Mouse (Mus musculus) macrophage (primary cell): ENCODE measurements around the gene Zbtb21. TPM values are rescaled to one million over a fixed set of nuclear protein-coding genes. Genes with fewer than 3 reads are reported as not detected.
A peak's percentile ranks its signal among the peaks of the same experiment; 100 is the strongest.
"Not testable (repeated sequence)": the region's sequence is repeated elsewhere in the genome, so short reads cannot be mapped to it uniquely, and the experiment has no call there.

Experiments
- H3K27ac ChIP-seq: fragments of 350-480 bp; formaldehyde crosslinking; 2 replicates; pipeline ENCODE4 v1.9.0; 2021
- H3K36me3 ChIP-seq: fragments of 350-480 bp; formaldehyde crosslinking; 2 replicates; pipeline ENCODE4 v1.9.0; 2021; ENCODE audit errors: inconsistent target
- H3K4me3 ChIP-seq: fragments of 350-480 bp; formaldehyde crosslinking; 2 replicates; pipeline ENCODE4 v1.9.0; 2021; ENCODE audit errors: inconsistent target
- H3K79me2 ChIP-seq: fragments of 350-480 bp; formaldehyde crosslinking; 2 replicates; pipeline ENCODE4 v1.9.0; 2021; ENCODE audit errors: inconsistent target
- WGBS: methylation state at CpG from one replicate; pipeline ENCODE4 v1.1.7; 2026; ENCODE audit warnings: inconsistent platforms; ENCODE audit not compliant: missing documents; 5-methylcytosine and 5-hydroxymethylcytosine counted together
- polyA plus RNA-seq: library from polyadenylated mRNA; stranded (reverse); fragments of 250-400 nt; gene quantifications from 3 replicates; pipeline ENCODE4 v1.2.4, GENCODE M21; 2018; ENCODE audit warnings: inconsistent platforms

Zbtb21 gene
- polyA plus RNA-seq, 1 experiment from 2014 or later = 27.0 TPM

GRCm38 (mm10) chr16:97958401-97958973, 3.9 kb downstream of the Zbtb21 start:
- Histone ChIP-seq H3K4me3 (no peak overlapping the region), H3K27ac (no peak overlapping the region), H3K36me3 (peaks cover 13% of the 10 kb centered on the region; the same call in 1 of the 2 replicates), H3K79me2 (peaks cover 74% of the 10 kb centered on the region)

GRCm38 (mm10) chr16:97957626-97958025, 4.8 kb downstream of the Zbtb21 start:
- no peak overlapping the region for H3K4me3 ChIP-seq
- H3K27ac ChIP-seq = no peak overlapping the region
- H3K36me3 ChIP-seq = peaks cover 17% of the 10 kb centered on the region
- H3K79me2 ChIP-seq = peaks cover 82% of the 10 kb centered on the region

- H3K27ac ChIP-seq = no peak overlapping the region
- peaks cover 34% of the 10 kb centered on the region for H3K36me3 ChIP-seq
- H3K79me2 ChIP-seq = peaks cover 82% of the 10 kb centered on the region
- WGBS = 92% methylated on average over 2 of the region's 2 CpGs
- H3K4me3 ChIP-seq = no peak overlapping the region
Measured at GRCm38 (mm10) chr16:97956011-97956410, 6.4 kb downstream of the Zbtb21 start.

GRCm38 (mm10) chr16:97953300-97953699, 9.1 kb downstream of the Zbtb21 start:
- H3K79me2 ChIP-seq = peaks cover 55% of the 10 kb centered on the region
- H3K27ac ChIP-seq = peak overlapping the region; percentile 72
- WGBS = 93% methylated on average over 2 of the region's 2 CpGs
- peaks cover 50% of the 10 kb centered on the region for H3K36me3 ChIP-seq
- H3K4me3 ChIP-seq = no peak overlapping the region

- Histone ChIP-seq H3K79me2 (peaks cover 50% of the 10 kb centered on the region), H3K4me3 (no peak overlapping the region), H3K27ac (no peak overlapping the region), H3K36me3 (peaks cover 50% of the 10 kb centered on the region)
- WGBS = 97% methylated on average over 9 of the region's 9 CpGs
Measured at GRCm38 (mm10) chr16:97952801-97953200, 9.6 kb downstream of the Zbtb21 start.

GRCm38 (mm10) chr16:97952371-97952770, 10.1 kb downstream of the Zbtb21 start:
- WGBS = 98% methylated on average over 4 of the region's 4 CpGs
- H3K79me2 ChIP-seq = peaks cover 46% of the 10 kb centered on the region
- H3K4me3 ChIP-seq = no peak overlapping the region
- no peak overlapping the region for H3K27ac ChIP-seq
- peaks cover 50% of the 10 kb centered on the region for H3K36me3 ChIP-seq

- peaks cover 37% of the 10 kb centered on the region for H3K36me3 ChIP-seq
- no peak overlapping the region for H3K4me3 ChIP-seq
- 93% methylated on average over 8 of the region's 8 CpGs for WGBS
- H3K27ac ChIP-seq = no peak overlapping the region
- peaks cover 23% of the 10 kb centered on the region for H3K79me2 ChIP-seq
Measured at GRCm38 (mm10) chr16:97950061-97950460, 12.4 kb downstream of the Zbtb21 start.

- H3K36me3 ChIP-seq = peaks cover 37% of the 10 kb centered on the region
- H3K79me2 ChIP-seq = peaks cover 19% of the 10 kb centered on the region
- no peak overlapping the region for H3K27ac ChIP-seq
- no peak overlapping the region for H3K4me3 ChIP-seq
- 94% methylated on average over 4 of the region's 4 CpGs for WGBS
Measured at GRCm38 (mm10) chr16:97948836-97949235, 13.6 kb downstream of the Zbtb21 start.

GRCm38 (mm10) chr16:97946993-97947392, 15.4 kb downstream of the Zbtb21 start:
- not testable (repeated sequence) for H3K4me3 ChIP-seq, H3K79me2 ChIP-seq, H3K27ac ChIP-seq
- WGBS = 0% methylated on average over 1 of the region's 2 CpGs
- peaks cover 27% of the 10 kb centered on the region for H3K36me3 ChIP-seq

GRCm38 (mm10) chr16:97941844-97942243, 20.6 kb downstream of the Zbtb21 start:
- Histone ChIP-seq H3K36me3 (no peaks in the 10 kb centered on the region), H3K27ac (no peak overlapping the region), H3K4me3 (no peak overlapping the region), H3K79me2 (no peaks in the 10 kb centered on the region)

- no peaks in the 10 kb centered on the region for H3K36me3 ChIP-seq
- no peak overlapping the region for H3K4me3 ChIP-seq
- H3K79me2 ChIP-seq = no peaks in the 10 kb centered on the region
- H3K27ac ChIP-seq = no peak overlapping the region
- 91% methylated on average over 3 of the region's 3 CpGs for WGBS
Measured at GRCm38 (mm10) chr16:97940471-97940973, 21.9 kb downstream of the Zbtb21 start.

- Histone ChIP-seq H3K36me3 (no peaks in the 10 kb centered on the region), H3K79me2 (no peaks in the 10 kb centered on the region), H3K4me3 (no peak overlapping the region), H3K27ac (no peak overlapping the region)
- whole genome bisulfite sequencing = 89% methylated on average over 3 of the region's 3 CpGs
Measured at GRCm38 (mm10) chr16:97935815-97936214, 26.6 kb downstream of the Zbtb21 start.

GRCm38 (mm10) chr16:97930231-97930630, 32.2 kb downstream of the Zbtb21 start:
- no peaks in the 10 kb centered on the region for H3K36me3 ChIP-seq
- no peak overlapping the region for H3K4me3 ChIP-seq
- H3K27ac ChIP-seq = no peak overlapping the region
- H3K79me2 ChIP-seq = no peaks in the 10 kb centered on the region

GRCm38 (mm10) chr16:97929520-97929919, 32.9 kb downstream of the Zbtb21 start:
- H3K36me3 ChIP-seq = no peaks in the 10 kb centered on the region
- no peak overlapping the region for H3K4me3 ChIP-seq
- no peak overlapping the region for H3K27ac ChIP-seq
- H3K79me2 ChIP-seq = no peaks in the 10 kb centered on the region
- WGBS = 88% methylated on average over 1 of the region's 1 CpGs

- Histone ChIP-seq H3K36me3 (no peaks in the 10 kb centered on the region), H3K27ac (no peak overlapping the region), H3K4me3 (no peak overlapping the region), H3K79me2 (no peaks in the 10 kb centered on the region)
- 59% methylated on average over 3 of the region's 3 CpGs for WGBS
Measured at GRCm38 (mm10) chr16:97927331-97927938, 35.0 kb downstream of the Zbtb21 start.

- H3K4me3 ChIP-seq = no peak overlapping the region
- H3K36me3 ChIP-seq = no peaks in the 10 kb centered on the region
- H3K79me2 ChIP-seq = no peaks in the 10 kb centered on the region
- no peak overlapping the region for H3K27ac ChIP-seq
- WGBS = 94% methylated on average over 9 of the region's 9 CpGs
Measured at GRCm38 (mm10) chr16:97926381-97926780, 36.0 kb downstream of the Zbtb21 start.
